Comparison of ENCODE assay signal across 28 mouse cellular contexts in the genomic region with DNA sequence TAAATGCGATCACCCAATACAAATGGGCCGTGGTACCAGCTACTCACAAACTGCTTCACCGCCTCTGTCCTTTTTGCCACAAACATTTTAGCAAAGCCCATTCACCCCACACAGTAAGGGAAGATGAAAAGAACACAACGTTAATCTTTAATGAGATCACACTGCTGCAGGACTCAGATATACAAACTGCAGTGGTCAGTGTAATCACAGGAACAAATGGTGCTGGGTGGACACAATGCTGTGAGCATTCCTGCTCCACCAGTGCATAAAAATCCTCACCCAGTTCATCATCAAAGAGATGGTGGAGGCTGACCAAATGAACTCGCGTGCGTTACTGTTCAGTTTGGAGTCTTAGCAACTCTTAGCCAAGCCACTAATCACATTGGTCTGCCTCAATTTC.
A peak's percentile ranks its signal among the peaks of the same experiment; 100 is the strongest.
DNase-seq lines count a peak whose midpoint lies in the region; ATAC-seq and TF ChIP-seq lines count a peak whose summit lies in the region.
"Had no signal": no experiment of that assay in that cellular context is flagged by ENCODE, and none has a peak within 500 bp of the region (broad histone marks: within the 10 kb centered on the region; RNA-seq: fewer than 3 reads in every experiment).

No protein-coding gene starts in this region.

- no peak overlapping the region for H3K9ac ChIP-seq in midbrain, embryonic 15.5 days
- H3K9ac ChIP-seq: embryonic facial prominence, embryonic 12.5 days; hindbrain, embryonic 15.5 days; liver, embryonic 13.5 days; neural tube, embryonic 15.5 days had no signal

- peak; percentile 88 for ATAC-seq in Patski
- peak; percentile 33; the same call in 1 of the 2 replicates for ATAC-seq in midbrain, embryonic 15.5 days (replicated peaks)
- ATAC-seq: inflammation-experienced regulatory T-cells, adult 6 months; lung, postnatal 0 days had no signal

- in situ Hi-C loops in Patski (cut with MboI; ENCODE audit: low pct_unique_long_range_greater_than_20kb): no loop called here

- POLR2A ChIA-PET in Patski (lab: Charles Lee): no interaction called here

- no peaks in the 10 kb centered on the region for H3K36me3 ChIP-seq in midbrain, embryonic 15.5 days (replicated peaks)
- H3K36me3 ChIP-seq: embryonic facial prominence, embryonic 12.5 days; hindbrain, embryonic 10.5 days; hindbrain, embryonic 15.5 days; liver, embryonic 13.5 days; neural tube, embryonic 15.5 days had no signal

- DNase-seq in heart, adult 11 months: peak; percentile 41
- no peak for DNase-seq in heart, adult 9 months (ENCODE audit: low spot score in 2 of 2)
- peak; percentile 65 for DNase-seq in Muller cell, postnatal 12 days (ENCODE audit: inconsistent ontology term)
- DNase-seq in Patski (ENCODE audit: low read depth, low spot score): no peak
- no peak for DNase-seq in yolk sac, embryonic 10.5 days (ENCODE audit: low spot score)
- DNase-seq in urinary bladder, postnatal 4 days (ENCODE audit: low spot score in 2 of 2): no peak
- DNase-seq: adrenal gland, adult 8-10 months; B cell, adult 2 months; cerebellum, adult 9-10 months; embryo, embryonic 11 days; heart, postnatal 14 days; kidney, adult 18-20 months; layer of hippocampus, postnatal 36 days; left cerebral cortex, postnatal 4 days; liver, embryonic 13.5 days; lung, adult 18-20 months; lung, postnatal 4 days; right cerebral cortex, adult 18-20 months; thymus, adult 2 months had no signal

- no peak overlapping the region for H3K4me2 ChIP-seq in midbrain, embryonic 15.5 days
- H3K4me2 ChIP-seq: embryonic facial prominence, embryonic 12.5 days; hindbrain, embryonic 15.5 days; liver, embryonic 13.5 days; neural tube, embryonic 15.5 days had no signal

- no peak overlapping the region for H3K4me3 ChIP-seq in midbrain, embryonic 15.5 days
- H3K4me3 ChIP-seq: embryonic facial prominence, embryonic 12.5 days; hindbrain, embryonic 10.5 days; hindbrain, embryonic 15.5 days; liver, embryonic 13.5 days; megakaryocyte, embryonic 14.5 days; neural tube, embryonic 15.5 days had no signal

- H3K9me3 ChIP-seq in midbrain, embryonic 15.5 days: no peaks in the 10 kb centered on the region
- H3K9me3 ChIP-seq: embryonic facial prominence, embryonic 12.5 days; hindbrain, embryonic 10.5 days; hindbrain, embryonic 15.5 days; liver, embryonic 13.5 days; neural tube, embryonic 15.5 days had no signal

- CTCF ChIA-PET in Patski (lab: Charles Lee): no interaction called here

- H3K27ac ChIP-seq in midbrain, embryonic 15.5 days: no peak overlapping the region
- H3K27ac ChIP-seq: embryonic facial prominence, embryonic 12.5 days; hindbrain, embryonic 10.5 days; hindbrain, embryonic 15.5 days; kidney, postnatal 0 days; liver, embryonic 13.5 days; neural tube, embryonic 15.5 days had no signal

- no peaks in the 10 kb centered on the region for H3K27me3 ChIP-seq in Patski
- H3K27me3 ChIP-seq in midbrain, embryonic 15.5 days (replicated peaks): no peaks in the 10 kb centered on the region
- H3K27me3 ChIP-seq: embryonic facial prominence, embryonic 12.5 days; hindbrain, embryonic 15.5 days; liver, embryonic 13.5 days; megakaryocyte, embryonic 14.5 days; neural tube, embryonic 15.5 days had no signal

- no peak for TF ChIP-seq CTCF in Patski (IDR thresholded peaks at IDR 0.05)

- H3K4me1 ChIP-seq in midbrain, embryonic 15.5 days: peaks cover 2% of the 10 kb centered on the region; the same call in 1 of the 2 replicates
- H3K4me1 ChIP-seq: hindbrain, embryonic 15.5 days; liver, embryonic 13.5 days; megakaryocyte, embryonic 14.5 days; neural tube, embryonic 15.5 days had no signal

- 28% methylated on average over 7 of the region's 7 CpGs for WGBS in midbrain, embryonic 15.5 days

Comparison
In these comparisons a context has a peak if more than half of its experiments do, and no peak if none do; other contexts are left out.
1. DNase-seq: peak in heart, adult 11 months (single experiment) and Muller cell, postnatal 12 days (single experiment); none in heart, adult 9 months (0 of 2), Patski (single experiment), yolk sac, embryonic 10.5 days (single experiment) and urinary bladder, postnatal 4 days (0 of 2).